Mouse (Mus musculus) layer of hippocampus, postnatal 36 days (tissue): Measurements from ENCODE around the gene Fam71e2. TPM values are rescaled to one million over a fixed set of nuclear protein-coding genes. Genes with fewer than 3 reads are reported as not detected.

Experiments
- DNase-seq, 2 experiments: peaks; one replicate each; pipeline ENCODE4 v3.0.0; 2022
- total RNA-seq, 2 experiments: library from RNA; stranded (reverse); gene quantifications; 2 replicates each; pipeline ENCODE4 v1.2.3; 2021

Gene Fam71e2
- total RNA-seq, 2 experiments from 2014 or later, result not detected

GRCm38 (mm10) chr7:4777851-4778637, 6.9 kb upstream of the Fam71e2 start:
- no peak for DNase-seq

- no peak for DNase-seq
These were observed 6.0 kb upstream of the Fam71e2 start for GRCm38 (mm10) chr7:4776861-4777830.

GRCm38 (mm10) chr7:4776131-4776530, 5.0 kb upstream of the Fam71e2 start:
- DNase-seq, result no peak

- no peak for DNase-seq
These were observed 6.0 kb downstream of the Fam71e2 start for GRCm38 (mm10) chr7:4764946-4765710.

GRCm38 (mm10) chr7:4759670-4760069, 11.4 kb downstream of the Fam71e2 start:
- no peak for DNase-seq

GRCm38 (mm10) chr7:4752821-4753570, 18.1 kb downstream of the Fam71e2 start, which contains the start of gene Cox6b2:
Gene Cox6b2 (minus strand): TSS chr7:4753094.
- DNase-seq, result peak in 1 of 2 experiments; percentile 44

GRCm38 (mm10) chr7:4751971-4752820, 18.9 kb downstream of the Fam71e2 start:
- no peak for DNase-seq

- no peak for DNase-seq
These were observed 21.9 kb downstream of the Fam71e2 start for GRCm38 (mm10) chr7:4749169-4749568.

- DNase-seq, result no peak
These were observed 22.8 kb downstream of the Fam71e2 start for GRCm38 (mm10) chr7:4748321-4748720.

- DNase-seq, result no peak
These were observed 23.8 kb downstream of the Fam71e2 start for GRCm38 (mm10) chr7:4747156-4747899.

GRCm38 (mm10) chr7:4746326-4746980, 24.6 kb downstream of the Fam71e2 start:
- DNase-seq, result no peak

GRCm38 (mm10) chr7:4744886-4745285, 26.2 kb downstream of the Fam71e2 start:
- DNase-seq, result no peak

- DNase-seq, result no peak
These were observed 27.7 kb downstream of the Fam71e2 start for GRCm38 (mm10) chr7:4743354-4743753.

- DNase-seq, result no peak
These were observed 28.7 kb downstream of the Fam71e2 start for GRCm38 (mm10) chr7:4742482-4742819.

GRCm38 (mm10) chr7:4741672-4742481, 29.2 kb downstream of the Fam71e2 start:
- no peak for DNase-seq

GRCm38 (mm10) chr7:4741151-4741550, 30.0 kb downstream of the Fam71e2 start:
- no peak for DNase-seq

GRCm38 (mm10) chr7:4740309-4740727, 30.8 kb downstream of the Fam71e2 start:
- DNase-seq, result no peak

- DNase-seq, result peak; percentile 98 to 99
These were observed 31.4 kb downstream of the Fam71e2 start, which contains the start of gene Kmt5c for GRCm38 (mm10) chr7:4739544-4740275. Gene Kmt5c (plus strand): TSS chr7:4740115.
